Mouse (Mus musculus) intestine, embryonic 16.5 days (tissue): ENCODE data around the gene Tgif2. TPM values are rescaled to one million over a fixed set of nuclear protein-coding genes. Genes with fewer than 3 reads are reported as not detected.
"Not testable (repeated sequence)": the region's sequence is repeated elsewhere in the genome, so short reads cannot be mapped to it uniquely, and the experiment has no call there.

Experiments
- ATAC-seq: fragments of 200-750 bp; cut with Nextera tagmentation; 2 replicates; pipeline ENCODE4 v1.8.0; 2017; ENCODE audit warnings: moderate TSS enrichment, moderate library complexity
- H3K27ac ChIP-seq: fragments of 300-500 bp; sonication (generic); 2 replicates; pipeline ENCODE4 v1.5.1; 2014; ENCODE audit warnings: mild to moderate bottlenecking, low read length
- H3K27me3 ChIP-seq: fragments of 300-500 bp; sonication (generic); replicated peaks from 2 replicates; pipeline ENCODE4 v1.6.1; 2014; ENCODE audit warnings: low read length, control low read depth, mixed read lengths; ENCODE audit not compliant: control insufficient read depth, insufficient read depth
- H3K36me3 ChIP-seq: fragments of 300-500 bp; sonication (generic); 2 replicates; pipeline ENCODE4 v1.6.1; 2014; ENCODE audit warnings: low read length, control low read depth; ENCODE audit not compliant: control insufficient read depth, insufficient read depth
- H3K4me1 ChIP-seq: fragments of 300-500 bp; sonication (generic); 2 replicates; pipeline ENCODE4 v1.6.1; 2014; ENCODE audit warnings: low read length, control low read depth, mixed read lengths; ENCODE audit not compliant: control insufficient read depth, insufficient read depth
- H3K4me2 ChIP-seq: fragments of 300-500 bp; sonication (generic); 2 replicates; pipeline ENCODE4 v1.6.1; 2014; ENCODE audit warnings: low read depth, low read length, control low read depth
- H3K4me3 ChIP-seq: fragments of 300-500 bp; sonication (generic); 2 replicates; pipeline ENCODE4 v1.5.1; 2014; ENCODE audit warnings: mild to moderate bottlenecking, low read length
- H3K9ac ChIP-seq: fragments of 300-500 bp; sonication (generic); 2 replicates; pipeline ENCODE4 v1.6.1; 2014; ENCODE audit warnings: low read depth, low read length
- H3K9me3 ChIP-seq: fragments of 300-500 bp; sonication (generic); 2 replicates; pipeline ENCODE4 v1.6.1; 2016; ENCODE audit warnings: low read length, control low read depth; ENCODE audit not compliant: control insufficient read depth
- WGBS: fragments of 180-500 bp; shearing (Covaris S2); extraction: QIAGEN DNeasy Blood & Tissue Kit; methylation state at CpG from one replicate; pipeline ENCODE4 v1.1.7; 2014; 5-methylcytosine and 5-hydroxymethylcytosine counted together
- polyA plus RNA-seq: library from polyadenylated mRNA; unstranded; fragments of >200 nt; fragmentation: Nextera tagmentation; extraction: Ambion mirVana; gene quantifications from 2 replicates; pipeline ENCODE4 v1.2.1, GENCODE M21; 2015

Tgif2 gene
- polyA plus RNA-seq, 1 experiment from 2014 or later: 28.6 TPM

DNA sequence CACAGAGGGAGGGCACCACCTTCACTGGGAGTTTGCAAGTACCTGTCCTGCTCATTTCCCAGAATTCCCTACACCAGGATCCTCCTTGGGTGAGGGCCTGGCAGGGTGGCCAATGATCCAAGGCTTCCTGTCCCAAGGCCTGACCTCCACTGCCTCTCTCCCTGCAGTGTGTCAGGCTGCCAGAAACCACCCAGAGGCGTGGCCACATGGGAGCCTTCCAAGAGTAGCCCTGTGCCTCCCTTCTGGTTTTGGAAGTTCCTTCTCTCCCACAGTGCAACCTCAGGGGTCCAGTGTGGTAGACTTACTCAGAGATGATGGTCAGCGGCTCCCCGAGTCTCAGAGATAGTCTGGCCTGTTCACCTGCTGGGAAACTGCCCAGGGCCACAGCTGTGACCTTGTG lies 39.7 kb downstream of the Tgif2 start:
- Histone ChIP-seq H3K36me3 (no peaks in the 10 kb centered on the region), H3K27me3 (no peaks in the 10 kb centered on the region), H3K4me3 (no peak overlapping the region), H3K9me3 (no peaks in the 10 kb centered on the region), H3K9ac (no peak overlapping the region), H3K4me1 (no peaks in the 10 kb centered on the region), H3K4me2 (no peak overlapping the region), H3K27ac (no peak overlapping the region)
- WGBS: 90% methylated on average over 3 of the region's 3 CpGs
- ATAC-seq: no peak

DNA sequence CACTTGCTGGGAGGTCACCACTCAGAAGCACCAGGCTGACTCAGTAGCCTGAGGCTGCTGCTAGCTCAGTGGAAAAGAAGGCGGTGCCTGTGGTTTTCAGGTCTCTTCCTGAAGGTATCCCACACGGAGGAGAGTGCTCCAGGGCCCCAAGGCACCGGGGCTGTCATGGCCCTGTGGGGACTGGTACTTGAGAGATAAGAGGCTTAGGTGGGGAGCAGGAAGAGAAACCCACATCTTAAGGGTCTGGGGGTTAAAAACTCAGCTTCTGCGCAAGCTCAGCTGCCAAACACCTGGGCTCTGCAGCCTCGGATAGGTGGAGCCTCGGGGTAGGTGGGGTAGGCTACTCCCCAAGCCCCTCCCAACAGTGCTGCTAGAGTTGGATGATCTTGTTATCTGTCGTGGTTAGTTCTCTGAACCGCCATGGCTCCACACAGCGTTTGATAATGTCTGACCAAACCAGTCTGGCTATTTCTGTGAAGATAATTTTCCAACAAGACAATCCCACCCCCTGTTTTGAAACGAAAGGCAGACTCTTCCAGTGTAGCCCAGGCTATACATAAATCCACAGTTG lies 42.7 kb downstream of the Tgif2 start:
- Histone ChIP-seq H3K4me1 (no peaks in the 10 kb centered on the region), H3K9me3 (no peaks in the 10 kb centered on the region), H3K36me3 (no peaks in the 10 kb centered on the region), H3K9ac (no peak overlapping the region), H3K27ac (no peak overlapping the region), H3K4me3 (no peak overlapping the region), H3K4me2 (no peak overlapping the region), H3K27me3 (no peaks in the 10 kb centered on the region)
- 35% methylated on average over 10 of the region's 10 CpGs for WGBS
- ATAC-seq: peak; percentile 54; the same call in 1 of the 2 replicates

- Histone ChIP-seq H3K9ac (no peak overlapping the region), H3K36me3 (no peaks in the 10 kb centered on the region), H3K27ac (no peak overlapping the region), H3K27me3 (no peaks in the 10 kb centered on the region), H3K4me3 (no peak overlapping the region), H3K4me1 (no peaks in the 10 kb centered on the region), H3K4me2 (no peak overlapping the region), H3K9me3 (no peaks in the 10 kb centered on the region)
- peak; percentile 63; the same call in 1 of the 2 replicates for ATAC-seq
- WGBS: 79% methylated on average over 10 of the region's 10 CpGs
Measured at GRCm38 (mm10) chr2:156884396-156885211, 44.8 kb downstream of the Tgif2 start.

- not testable (repeated sequence) for H3K9ac ChIP-seq, H3K36me3 ChIP-seq, H3K4me2 ChIP-seq, H3K4me3 ChIP-seq, H3K27ac ChIP-seq, H3K4me1 ChIP-seq, ATAC-seq, H3K27me3 ChIP-seq, H3K9me3 ChIP-seq
- 82% methylated on average over 2 of the region's 2 CpGs for WGBS
Measured at GRCm38 (mm10) chr2:156885666-156886065, 45.9 kb downstream of the Tgif2 start.

GRCm38 (mm10) chr2:156886084-156886631 lies 46.4 kb downstream of the Tgif2 start:
- Histone ChIP-seq H3K27me3 (no peaks in the 10 kb centered on the region), H3K36me3 (no peaks in the 10 kb centered on the region), H3K4me2 (no peak overlapping the region), H3K9me3 (no peaks in the 10 kb centered on the region), H3K27ac (no peak overlapping the region), H3K4me1 (no peaks in the 10 kb centered on the region), H3K9ac (no peak overlapping the region), H3K4me3 (no peak overlapping the region)
- WGBS: 78% methylated on average over 10 of the region's 10 CpGs
- no peak for ATAC-seq

DNA sequence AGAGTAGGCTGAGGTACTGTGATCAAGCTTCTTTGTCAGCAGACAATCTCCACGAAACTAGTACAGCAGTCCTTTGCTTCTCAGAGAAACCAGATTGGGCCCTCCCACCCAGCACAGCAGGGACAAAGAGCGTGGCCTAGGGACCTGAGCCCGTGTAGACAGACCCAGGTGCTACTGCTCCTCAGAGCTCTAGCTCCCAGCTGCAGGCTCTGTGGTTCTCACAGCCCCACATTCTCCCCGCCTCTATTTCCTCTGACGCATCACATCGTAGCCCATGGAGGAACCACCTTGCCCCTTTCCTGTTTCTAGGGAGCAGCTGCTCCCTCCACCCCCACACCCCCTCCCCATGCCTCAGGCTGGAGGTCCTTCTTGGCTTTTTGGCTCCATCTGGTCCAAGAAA lies 47.2 kb downstream of the Tgif2 start, which contains the start of gene Sla2:
TSS of gene Sla2 (minus strand) at position 176 of the 400 bp plus-strand sequence.
- Histone ChIP-seq H3K27ac (no peak within 1 kb of the TSS), H3K4me1 (no peaks in the 10 kb centered on the region), H3K9me3 (no peaks in the 10 kb centered on the region), H3K4me2 (no peak within 1 kb of the TSS), H3K9ac (no peak within 1 kb of the TSS), H3K27me3 (no peaks in the 10 kb centered on the region), H3K36me3 (no peaks in the 10 kb centered on the region), H3K4me3 (no peak within 1 kb of the TSS)
- 61% methylated on average over 6 of the region's 6 CpGs for WGBS
- no peak for ATAC-seq

DNA sequence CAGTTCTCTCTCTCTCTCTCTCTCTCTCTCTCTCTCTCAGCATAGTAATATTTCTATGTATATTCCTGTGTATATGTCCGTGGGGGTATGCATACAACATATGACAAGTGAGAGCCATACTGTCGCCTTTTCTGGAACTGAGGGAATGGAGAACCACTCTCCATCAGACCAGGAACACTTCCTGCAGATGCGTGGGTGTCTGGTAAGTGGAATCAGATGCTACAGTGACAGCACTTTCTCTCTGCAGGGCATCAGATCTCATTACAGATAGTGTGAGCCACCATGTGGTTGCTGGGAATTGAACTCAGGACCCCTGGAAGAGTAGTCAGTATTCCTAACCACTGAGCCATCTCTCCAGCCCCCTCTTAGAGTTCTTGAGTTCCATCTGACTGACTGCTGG lies 48.7 kb downstream of the Tgif2 start:
- Histone ChIP-seq H3K4me3 (no peak overlapping the region), H3K27me3 (no peaks in the 10 kb centered on the region), H3K27ac (no peak overlapping the region), H3K9me3 (no peaks in the 10 kb centered on the region), H3K36me3 (no peaks in the 10 kb centered on the region), H3K9ac (no peak overlapping the region), H3K4me1 (no peaks in the 10 kb centered on the region), H3K4me2 (no peak overlapping the region)
- WGBS: 76% methylated on average over 3 of the region's 3 CpGs
- no peak for ATAC-seq

DNA sequence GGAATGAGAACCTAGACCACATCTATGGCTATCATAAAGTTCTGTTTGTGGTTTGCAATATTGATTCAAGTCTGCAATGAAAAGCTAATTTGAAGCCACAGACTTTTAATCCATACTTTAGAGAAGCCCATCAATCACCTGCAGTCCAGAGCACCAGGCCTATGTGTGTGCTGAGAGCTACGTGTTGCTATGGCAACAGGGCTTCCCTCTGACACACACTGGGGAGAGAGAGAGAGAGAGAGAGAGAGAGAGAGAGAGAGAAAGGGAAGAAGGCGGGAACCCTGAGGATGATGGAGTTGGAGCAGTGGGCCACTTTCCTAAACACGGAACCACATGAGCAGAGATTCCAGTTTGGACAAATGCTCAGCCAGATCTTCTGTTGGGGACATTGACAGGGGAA lies 52.4 kb downstream of the Tgif2 start:
- Histone ChIP-seq H3K9me3 (no peaks in the 10 kb centered on the region), H3K4me3 (no peak overlapping the region), H3K36me3 (no peaks in the 10 kb centered on the region), H3K27ac (no peak overlapping the region), H3K9ac (no peak overlapping the region), H3K4me1 (no peaks in the 10 kb centered on the region; the same call in 1 of the 2 replicates), H3K27me3 (no peaks in the 10 kb centered on the region), H3K4me2 (no peak overlapping the region)
- 33% methylated on average over 3 of the region's 3 CpGs for WGBS
- ATAC-seq: no peak

GRCm38 (mm10) chr2:156892821-156893220 lies 53.0 kb downstream of the Tgif2 start:
- Histone ChIP-seq H3K4me2 (no peak overlapping the region), H3K9ac (no peak overlapping the region), H3K27ac (no peak overlapping the region), H3K27me3 (no peaks in the 10 kb centered on the region), H3K36me3 (no peaks in the 10 kb centered on the region), H3K9me3 (no peaks in the 10 kb centered on the region), H3K4me1 (no peaks in the 10 kb centered on the region; the same call in 1 of the 2 replicates), H3K4me3 (no peak overlapping the region)
- ATAC-seq: no peak
- WGBS: 70% methylated on average over 6 of the region's 6 CpGs
